Mouse (Mus musculus): ENCODE measurements around the gene Pde6b.

Pde6b gene

GRCm38 (mm10) chr5:108462446-108462845, 74.3 kb downstream of the Pde6b start:
- no peak for DNase-seq (ENCODE audit: low spot score in 2 of 2)

DNA sequence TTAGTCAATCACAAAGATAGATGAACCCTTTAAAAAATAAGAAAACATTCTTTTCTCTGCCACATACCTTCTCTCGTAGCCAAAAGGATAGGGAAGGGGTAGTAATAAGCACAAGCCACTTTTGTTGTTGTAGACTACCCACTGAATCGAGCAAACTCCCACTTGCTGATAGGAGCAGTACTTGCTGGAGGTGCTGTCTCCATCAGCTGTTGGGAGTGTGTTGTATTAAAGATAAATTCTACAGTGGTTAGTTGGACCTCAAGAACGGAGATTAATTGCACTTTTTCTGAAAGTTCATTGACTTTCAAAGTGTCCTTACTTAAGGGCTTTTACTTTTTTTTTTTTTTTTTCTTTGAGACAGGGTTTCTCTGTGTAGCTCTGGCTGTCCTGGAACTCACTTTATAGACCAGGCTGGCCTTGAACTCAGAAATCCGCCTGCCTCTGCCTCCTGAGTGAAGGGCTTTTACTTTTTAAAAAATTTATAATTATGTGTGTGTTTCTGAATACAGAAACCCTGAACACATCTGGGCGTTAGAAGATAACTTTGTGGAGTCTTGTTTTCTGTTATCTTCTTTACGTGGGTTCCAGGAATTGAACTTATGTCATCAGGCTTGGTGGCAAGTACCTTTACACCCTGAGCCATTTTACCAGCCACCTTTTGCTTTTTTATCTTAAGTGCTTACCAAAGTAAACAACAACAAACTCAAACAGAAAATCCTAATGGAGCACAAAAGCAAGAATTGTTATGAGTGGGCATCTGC, 77.1 kb downstream of the Pde6b start:
- no peak for DNase-seq (ENCODE audit: low spot score in 2 of 2)

- no peak for DNase-seq (ENCODE audit: low spot score in 2 of 2)
Measured at GRCm38 (mm10) chr5:108466647-108467046, 78.5 kb downstream of the Pde6b start.

GRCm38 (mm10) chr5:108469617-108470016, 81.4 kb downstream of the Pde6b start:
- no peak for DNase-seq (ENCODE audit: low spot score in 2 of 2)

DNA sequence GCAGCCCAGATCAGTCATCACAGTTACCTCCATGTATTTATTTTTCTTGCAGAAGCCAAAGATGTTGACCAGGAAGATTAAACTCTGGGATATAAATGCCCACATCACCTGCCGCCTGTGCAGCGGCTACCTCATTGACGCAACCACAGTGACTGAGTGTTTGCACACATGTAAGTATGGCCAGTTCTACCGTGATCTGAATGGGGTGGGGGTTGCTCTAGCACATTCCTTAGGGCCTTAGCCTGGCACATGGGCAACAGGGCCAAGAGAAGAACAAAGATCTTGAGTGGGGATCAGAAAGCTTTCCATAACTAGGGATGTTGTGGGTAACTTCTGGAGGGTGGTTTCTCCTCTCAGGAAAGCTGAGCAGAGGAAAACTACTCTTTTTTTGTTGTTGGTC, 85.5 kb downstream of the Pde6b start:
- no peak for DNase-seq (ENCODE audit: low spot score in 2 of 2)

GRCm38 (mm10) chr5:108475977-108476376, 87.8 kb downstream of the Pde6b start:
- no peak for DNase-seq (ENCODE audit: low spot score in 2 of 2)
